Comparison of ENCODE assay signal across 9 mouse cellular contexts in the genomic region with DNA sequence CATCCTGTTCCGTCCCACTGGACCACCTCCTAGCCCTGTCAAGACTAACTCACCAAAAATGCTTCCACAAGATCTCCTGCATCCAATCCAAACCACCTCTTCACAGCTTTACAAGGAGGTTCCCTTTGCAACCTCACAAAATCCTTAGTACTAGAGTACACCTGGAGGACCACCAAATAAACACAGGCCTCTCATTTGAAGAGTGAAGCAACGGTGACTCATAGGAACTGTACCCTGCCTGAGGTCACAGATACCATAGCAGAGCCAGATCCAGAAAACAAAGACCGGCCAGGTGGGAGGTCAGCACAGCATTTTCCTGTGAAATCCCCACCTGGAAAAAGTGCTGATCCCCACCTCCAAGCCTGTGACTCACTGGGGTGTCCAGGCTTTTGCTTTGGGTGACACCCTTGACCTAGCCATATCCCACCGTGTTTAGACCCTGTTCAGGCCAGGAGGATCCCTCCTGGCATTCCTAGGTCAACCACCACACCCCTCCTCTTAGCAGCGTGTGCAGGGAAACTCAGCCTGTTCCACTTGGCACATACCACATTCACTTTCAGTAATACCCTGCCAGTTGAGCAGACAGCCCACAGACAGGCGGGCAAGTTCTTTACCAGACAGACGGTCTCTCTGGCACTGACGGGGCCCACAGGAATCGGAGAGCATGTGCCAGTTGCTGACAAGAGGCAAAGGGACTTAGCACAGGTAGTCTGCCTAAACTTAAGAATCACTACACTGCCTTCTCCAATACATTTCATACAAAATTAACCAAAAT. TPM values are rescaled to one million over a fixed set of nuclear protein-coding genes. Genes with fewer than 3 reads are reported as not detected.
DNase-seq lines count a peak whose midpoint lies in the region; ATAC-seq and TF ChIP-seq lines count a peak whose summit lies in the region.
"Had no signal": no experiment of that assay in that cellular context is flagged by ENCODE, and none has a peak within 500 bp of the region (broad histone marks: within the 10 kb centered on the region; RNA-seq: fewer than 3 reads in every experiment).

No protein-coding gene starts in this region.

- DNase-seq in gastrocnemius, postnatal 25 days: peak; percentile 30
- DNase-seq in gastrocnemius, postnatal 36 days: no peak
- DNase-seq in layer of hippocampus, postnatal 36 days: peak; percentile 50 to 72
- no peak for DNase-seq in embryo, embryonic 10.5 days (ENCODE audit: low spot score)
- DNase-seq in gastrocnemius, postnatal 10 days: no peak
- DNase-seq: thymus, postnatal 36 days had no signal

- intact Hi-C loops in gastrocnemius, postnatal 36 days (cut with DNase I): loop anchor here (5.0 kb wide), 1 partner anchor 101 kb away; no protein-coding TSS in a partner anchor

- no peak for TF ChIP-seq CTCF in E14TG2a.4 (conservative IDR thresholded peaks at IDR 0.05; ENCODE audit: low read length)
- no peak for TF ChIP-seq CTCF in cortical plate, adult 2 months (IDR thresholded peaks at IDR 0.05; ENCODE audit: extremely low read depth, insufficient read depth, low read length)

- peaks cover 85% of the 10 kb centered on the region for H3K4me1 ChIP-seq in E14TG2a.4 (replicated peaks; ENCODE audit: low read depth, low read length)
- H3K4me1 ChIP-seq in cortical plate, adult 2 months (ENCODE audit: control insufficient read depth, insufficient read depth, low read length): peaks cover 9% of the 10 kb centered on the region

- H3K9me3 ChIP-seq in E14TG2a.4 (ENCODE audit: low read length): no peaks in the 10 kb centered on the region

- no peak for ATAC-seq in monocyte, adult 5-6 weeks (replicated peaks; ENCODE audit: insufficient number of reproducible peaks, low FRiP score, low TSS enrichment, poor library complexity, severe bottlenecking)

- H3K36me3 ChIP-seq in E14TG2a.4 (ENCODE audit: insufficient read depth, low read length): peaks cover 60% of the 10 kb centered on the region

- no peak overlapping the region for H3K27ac ChIP-seq in cortical plate, adult 2 months (ENCODE audit: insufficient read depth, low read length)

- TF ChIP-seq POLR2A in cortical plate, adult 2 months (IDR thresholded peaks at IDR 0.05; ENCODE audit: extremely low read depth, insufficient read depth, low read length): 0 out of 2 replicates have a peak, but pooled peaks have one; percentile 13

- peak overlapping the region; percentile 84 for H3K4me3 ChIP-seq in E14TG2a.4 (replicated peaks; ENCODE audit: low read length)
- H3K4me3 ChIP-seq in cortical plate, adult 2 months (ENCODE audit: insufficient read depth, low read length): peak overlapping the region; percentile 5; the same call in 1 of the 2 replicates

- H3K27me3 ChIP-seq in E14TG2a.4 (ENCODE audit: insufficient read depth, low read length): no peaks in the 10 kb centered on the region

RNA-seq across cellular contexts. Expression of gene Nfyb, which starts 2.7 kb away (rescaled TPM):
- 10 to 100 TPM; 24.9 to 33.2 TPM for total RNA-seq in gastrocnemius, postnatal 25 days (2021)
- 10 to 100 TPM; 31.7 to 38.2 TPM for total RNA-seq in gastrocnemius, postnatal 36 days (2021)
- 54.6 and 60.5 TPM in 2 replicates for polyA plus RNA-seq in cortical plate, adult 2 months (2012; rRNA removed)
- total RNA-seq in layer of hippocampus, postnatal 36 days (2021): 10 to 100 TPM; 64.4 to 66.8 TPM
- 66.8 to 95.1 TPM (median 91.5 TPM) in 3 replicates for total RNA-seq in monocyte, adult 5-6 weeks (2017)
- 10 to 100 TPM; 38.9 to 40.5 TPM for total RNA-seq in gastrocnemius, postnatal 10 days (2021)

Comparison
In these comparisons a context has a peak if more than half of its experiments do, and no peak if none do; other contexts are left out.
1. DNase-seq: peak in gastrocnemius, postnatal 25 days (single experiment) and layer of hippocampus, postnatal 36 days (2 of 2); none in gastrocnemius, postnatal 36 days (0 of 2), embryo, embryonic 10.5 days (single experiment) and gastrocnemius, postnatal 10 days (single experiment).